Mouse (Mus musculus): ENCODE results near the gene 9530068E07Rik.

9530068E07Rik gene

GRCm38 (mm10) chr11:52429440-52429839, 33.2 kb downstream of the 9530068E07Rik start:
- no peak for DNase-seq

- no peak for DNase-seq
Observed at GRCm38 (mm10) chr11:52431594-52431993, 35.4 kb downstream of the 9530068E07Rik start.

- DNase-seq = no peak
Observed at GRCm38 (mm10) chr11:52432148-52432547, 35.9 kb downstream of the 9530068E07Rik start.

DNA sequence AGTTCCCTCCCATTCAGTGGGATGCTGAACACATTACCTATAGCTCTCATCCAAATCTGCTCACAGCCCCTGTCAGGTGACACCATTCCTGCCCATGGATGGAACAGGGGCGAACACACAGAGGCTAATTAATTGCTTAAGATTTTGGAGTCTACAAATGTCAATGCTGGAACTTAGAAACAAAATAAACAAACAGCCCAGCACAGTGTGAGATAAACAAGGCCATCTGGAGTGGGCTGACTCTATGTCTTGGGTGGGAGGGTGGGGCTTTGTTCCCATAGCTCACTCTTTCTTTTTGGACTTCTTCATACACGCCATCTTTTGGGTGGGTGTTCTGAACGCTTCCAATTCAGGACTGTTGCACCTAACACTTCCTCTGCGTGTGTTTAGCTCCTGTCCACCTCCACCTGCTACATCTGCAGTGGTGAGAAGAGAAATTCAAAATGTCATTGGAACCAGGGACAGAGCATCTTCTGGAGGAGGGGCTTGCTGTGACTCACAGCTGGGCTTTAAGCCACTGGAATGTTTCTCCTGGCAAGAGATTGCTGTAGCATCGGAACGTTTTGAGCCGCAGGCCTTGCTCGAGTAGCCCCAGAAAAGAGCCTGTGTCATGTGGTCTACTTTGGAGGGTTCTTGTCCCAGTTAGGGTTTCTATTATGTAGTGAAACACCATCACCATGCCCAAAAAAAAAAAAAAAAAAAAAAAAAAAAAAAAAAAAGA, 37.0 kb downstream of the 9530068E07Rik start:
- DNase-seq = no peak

GRCm38 (mm10) chr11:52433797-52434195, 37.6 kb downstream of the 9530068E07Rik start:
- DNase-seq = no peak

DNA sequence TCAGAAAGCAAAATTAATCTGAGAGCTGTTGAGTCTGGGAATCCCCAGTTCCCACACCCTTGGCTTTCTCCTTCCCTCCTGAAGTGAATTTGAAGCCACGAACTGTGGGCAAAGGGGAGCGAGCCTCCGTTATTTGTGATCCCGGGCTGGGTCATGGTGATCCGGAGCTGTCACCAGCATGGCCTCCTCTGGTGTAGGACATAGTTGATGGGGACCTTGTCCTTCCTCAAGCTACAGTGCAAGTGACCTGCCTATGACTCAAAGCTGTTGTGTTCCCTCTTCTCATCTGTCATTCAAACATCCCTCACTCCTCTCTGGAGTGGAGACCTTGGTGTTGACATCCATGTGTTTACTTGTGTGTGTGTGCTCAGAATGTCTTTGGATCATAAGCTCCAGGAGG, 39.2 kb downstream of the 9530068E07Rik start:
- DNase-seq = no peak

- DNase-seq = no peak
Observed at GRCm38 (mm10) chr11:52437123-52437522, 40.9 kb downstream of the 9530068E07Rik start.

DNA sequence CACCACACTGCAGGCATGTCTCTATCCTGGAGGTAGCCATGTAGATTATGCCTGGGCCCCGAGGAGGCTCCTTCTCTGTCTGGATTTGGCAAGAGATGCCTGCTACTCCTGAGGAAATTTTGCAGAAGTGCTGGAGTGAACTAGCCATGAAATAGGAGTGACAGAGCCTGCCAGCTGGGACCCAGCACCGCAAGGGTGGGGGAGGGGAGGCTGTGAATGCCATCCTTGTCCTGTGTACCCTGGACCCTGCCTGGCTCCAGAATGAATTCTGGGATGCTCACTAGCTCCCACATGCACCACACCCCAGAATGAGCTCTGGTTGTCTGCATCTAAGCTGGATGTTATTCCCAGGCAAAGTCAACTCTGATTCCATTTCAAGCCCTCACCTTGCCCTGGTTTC, 44.9 kb downstream of the 9530068E07Rik start:
- DNase-seq = no peak

GRCm38 (mm10) chr11:52447242-52447641, 51.0 kb downstream of the 9530068E07Rik start:
- DNase-seq = no peak

GRCm38 (mm10) chr11:52449004-52449403, 52.8 kb downstream of the 9530068E07Rik start:
- DNase-seq = no peak

GRCm38 (mm10) chr11:52458281-52458680, 62.1 kb downstream of the 9530068E07Rik start:
- DNase-seq = no peak

Data from thymus, postnatal 25 days (tissue).